25 mouse cellular contexts compared by ENCODE assay signal in genomic region chr10:87718491-87718890, GRCm38 (mm10).
A peak's percentile ranks its signal among the peaks of the same experiment; 100 is the strongest.
DNase-seq lines count a peak whose midpoint lies in the region; ATAC-seq and TF ChIP-seq lines count a peak whose summit lies in the region.
"Had no signal": no experiment of that assay in that cellular context is flagged by ENCODE, and none has a peak within 500 bp of the region (broad histone marks: within the 10 kb centered on the region; RNA-seq: fewer than 3 reads in every experiment).

No protein-coding gene starts in this region.

- no peak overlapping the region for H3K27ac ChIP-seq in liver, postnatal 0 days (ENCODE audit: low read depth)
- H3K27ac ChIP-seq in liver, embryonic 11.5 days (ENCODE audit: low read depth, low read length): no peak overlapping the region
- no peak overlapping the region for H3K27ac ChIP-seq in CH12.LX (ENCODE audit: insufficient read depth, low read depth)
- no peak overlapping the region for H3K27ac ChIP-seq in hindbrain, embryonic 12.5 days
- H3K27ac ChIP-seq: forebrain, embryonic 15.5 days; hindbrain, embryonic 14.5 days; kidney, embryonic 15.5 days; limb, embryonic 12.5 days; liver, embryonic 13.5 days; lung, embryonic 15.5 days; midbrain, embryonic 13.5 days had no signal

- no peak for TF ChIP-seq RAD21 in CH12.LX (IDR thresholded peaks at IDR 0.05; ENCODE audit: low read depth, low read length)

- H3K4me2 ChIP-seq in liver, postnatal 0 days (ENCODE audit: low read depth, low read length): no peak overlapping the region
- no peak overlapping the region for H3K4me2 ChIP-seq in liver, embryonic 11.5 days
- peak overlapping the region; percentile 4; the same call in 1 of the 2 replicates for H3K4me2 ChIP-seq in CH12.LX (ENCODE audit: insufficient read depth, low read depth, poor library complexity, severe bottlenecking)
- no peak overlapping the region for H3K4me2 ChIP-seq in hindbrain, embryonic 12.5 days (replicated peaks)
- H3K4me2 ChIP-seq: forebrain, embryonic 15.5 days; heart, embryonic 12.5 days; hindbrain, embryonic 14.5 days; kidney, embryonic 15.5 days; limb, embryonic 12.5 days; liver, embryonic 13.5 days; lung, embryonic 15.5 days; midbrain, embryonic 13.5 days had no signal

- no peak overlapping the region for H3K9ac ChIP-seq in liver, postnatal 0 days (replicated peaks)
- H3K9ac ChIP-seq in liver, embryonic 11.5 days (ENCODE audit: low read depth, low read length): no peak overlapping the region
- no peak overlapping the region for H3K9ac ChIP-seq in CH12.LX (ENCODE audit: insufficient read depth, low read depth)
- H3K9ac ChIP-seq in hindbrain, embryonic 12.5 days: no peak overlapping the region
- H3K9ac ChIP-seq: forebrain, embryonic 15.5 days; heart, embryonic 12.5 days; hindbrain, embryonic 14.5 days; kidney, embryonic 15.5 days; limb, embryonic 12.5 days; liver, embryonic 13.5 days; lung, embryonic 15.5 days; midbrain, embryonic 13.5 days had no signal

- no peak for TF ChIP-seq EP300 in liver, postnatal 0 days (IDR thresholded peaks at IDR 0.05; ENCODE audit: low read depth)
- TF ChIP-seq EP300 in CH12.LX (IDR thresholded peaks at IDR 0.05; ENCODE audit: low read length): no peak

- in situ Hi-C loops in CH12.LX (cut with MboI; ENCODE audit: low pct_ligation_motif_present, low pct_unique_long_range_greater_than_20kb, low sequenced_read_pairs): no loop called here

- H3K4me3 ChIP-seq in liver, postnatal 0 days (ENCODE audit: low read depth, low read length): no peak overlapping the region
- no peak overlapping the region for H3K4me3 ChIP-seq in liver, embryonic 11.5 days (ENCODE audit: low read depth, low read length)
- no peak overlapping the region for H3K4me3 ChIP-seq in CH12.LX (replicated peaks in 1 of 3; ENCODE audit: low read depth in 2 of 3, low read length in 2 of 3, poor library complexity in 1 of 3)
- no peak overlapping the region for H3K4me3 ChIP-seq in hindbrain, embryonic 12.5 days
- H3K4me3 ChIP-seq: forebrain, embryonic 15.5 days; heart, embryonic 12.5 days; kidney, embryonic 15.5 days; limb, embryonic 12.5 days; liver, embryonic 13.5 days; lung, embryonic 15.5 days; megakaryocyte, embryonic 14.5 days; midbrain, embryonic 13.5 days had no signal

- no peaks in the 10 kb centered on the region for H3K36me3 ChIP-seq in liver, postnatal 0 days (replicated peaks; ENCODE audit: insufficient read depth, low read length)
- no peaks in the 10 kb centered on the region for H3K36me3 ChIP-seq in liver, embryonic 11.5 days (ENCODE audit: control insufficient read depth, insufficient read depth, low read length)
- H3K36me3 ChIP-seq in CH12.LX (replicated peaks in 1 of 2; ENCODE audit: control insufficient read depth in 1 of 2, insufficient read depth in 1 of 2, low read length in 1 of 2): no peaks in the 10 kb centered on the region
- H3K36me3 ChIP-seq in hindbrain, embryonic 12.5 days: no peaks in the 10 kb centered on the region
- H3K36me3 ChIP-seq: forebrain, embryonic 15.5 days; heart, embryonic 12.5 days; kidney, embryonic 15.5 days; limb, embryonic 12.5 days; liver, embryonic 13.5 days; lung, embryonic 15.5 days; midbrain, embryonic 13.5 days had no signal

- peaks cover 9% of the 10 kb centered on the region for H3K4me1 ChIP-seq in liver, postnatal 0 days (ENCODE audit: insufficient read depth)
- no peaks in the 10 kb centered on the region for H3K4me1 ChIP-seq in liver, embryonic 11.5 days (replicated peaks; ENCODE audit: control insufficient read depth, insufficient read depth, low read length)
- H3K4me1 ChIP-seq in CH12.LX (ENCODE audit: control insufficient read depth in 1 of 2, insufficient read depth in 2 of 2): no peaks in the 10 kb centered on the region; a peak in 1 of 4 replicates
- no peaks in the 10 kb centered on the region for H3K4me1 ChIP-seq in hindbrain, embryonic 12.5 days
- H3K4me1 ChIP-seq: forebrain, embryonic 15.5 days; heart, embryonic 12.5 days; kidney, embryonic 15.5 days; limb, embryonic 12.5 days; liver, embryonic 13.5 days; megakaryocyte, embryonic 14.5 days; midbrain, embryonic 13.5 days had no signal

- peak; percentile 38; the same call in 1 of the 2 replicates for ATAC-seq in liver, postnatal 0 days
- ATAC-seq in liver, embryonic 11.5 days (replicated peaks; ENCODE audit: low FRiP score): no peak
- ATAC-seq in granulocyte monocyte progenitor cell, adult 5-6 weeks (replicated peaks; ENCODE audit: poor library complexity, severe bottlenecking): peak; percentile 46; the same call in 1 of the 2 replicates
- ATAC-seq in hindbrain, embryonic 12.5 days (ENCODE audit: low FRiP score): no peak
- ATAC-seq: forebrain, embryonic 15.5 days; intestine, postnatal 0 days; midbrain, embryonic 13.5 days had no signal

- no peak for TF ChIP-seq POLR2A in CH12.LX (IDR thresholded peaks at IDR 0.05; ENCODE audit: low read depth, low read length)

- dilution Hi-C loops in CH12.LX (cut with MboI; ENCODE audit: extremely low pct_ligation_motif_present, extremely low pct_unique_long_range_greater_than_20kb, low sequenced_read_pairs): no loop called here

- TF ChIP-seq CTCF in liver, postnatal 0 days (IDR thresholded peaks at IDR 0.05; ENCODE audit: low read depth): no peak
- no peak for TF ChIP-seq CTCF in CH12.LX (conservative IDR thresholded peaks at IDR 0.05 in 1 of 2, IDR thresholded peaks at IDR 0.05 in 1 of 2; ENCODE audit: low read depth in 2 of 2, low read length in 2 of 2)

- no peaks in the 10 kb centered on the region for H3K27me3 ChIP-seq in liver, postnatal 0 days (ENCODE audit: insufficient read depth, low read length)
- H3K27me3 ChIP-seq in liver, embryonic 11.5 days (replicated peaks; ENCODE audit: control insufficient read depth, insufficient read depth, low read length): no peaks in the 10 kb centered on the region
- H3K27me3 ChIP-seq in CH12.LX (replicated peaks): no peaks in the 10 kb centered on the region
- no peaks in the 10 kb centered on the region for H3K27me3 ChIP-seq in hindbrain, embryonic 12.5 days
- H3K27me3 ChIP-seq: forebrain, embryonic 15.5 days; heart, embryonic 12.5 days; kidney, embryonic 15.5 days; liver, embryonic 13.5 days; lung, embryonic 15.5 days; megakaryocyte, embryonic 14.5 days; midbrain, embryonic 13.5 days had no signal

- no peaks in the 10 kb centered on the region for H3K79me2 ChIP-seq in CH12.LX (replicated peaks; ENCODE audit: control insufficient read depth, extremely low read depth, insufficient read depth, poor library complexity, severe bottlenecking)

- 61% methylated on average over 7 of the region's 7 CpGs for WGBS in liver, postnatal 0 days (ENCODE audit: insufficient replicate concordance)
- 82% methylated on average over 7 of the region's 7 CpGs for WGBS in liver, embryonic 11.5 days
- WGBS in hindbrain, embryonic 12.5 days: 92% methylated on average over 7 of the region's 7 CpGs

- no peaks in the 10 kb centered on the region for H3K9me3 ChIP-seq in liver, postnatal 0 days (ENCODE audit: low read length)
- H3K9me3 ChIP-seq in liver, embryonic 11.5 days (ENCODE audit: control insufficient read depth, low read length): no peaks in the 10 kb centered on the region
- no peaks in the 10 kb centered on the region for H3K9me3 ChIP-seq in CH12.LX (replicated peaks; ENCODE audit: low read length)
- no peaks in the 10 kb centered on the region for H3K9me3 ChIP-seq in hindbrain, embryonic 12.5 days (replicated peaks)
- H3K9me3 ChIP-seq: forebrain, embryonic 15.5 days; heart, embryonic 12.5 days; kidney, embryonic 15.5 days; liver, embryonic 13.5 days; lung, embryonic 15.5 days; megakaryocyte, embryonic 14.5 days; midbrain, embryonic 13.5 days had no signal

- DNase-seq in gastrocnemius, adult 18-20 months (ENCODE audit: low spot score): peak; percentile 10
- no peak for DNase-seq in gastrocnemius, postnatal 4 days (ENCODE audit: low spot score in 2 of 2)
- no peak for DNase-seq in liver, postnatal 0 days
- no peak for DNase-seq in liver, embryonic 11.5 days (ENCODE audit: low spot score)
- DNase-seq in CH12.LX (ENCODE audit: extremely low read depth): no peak
- DNase-seq: cerebellum, adult 11 months; cerebellum, adult 9-10 months; cerebellum, postnatal 36 days; heart, adult 11 months; heart, postnatal 4 days; kidney, postnatal 25 days; liver, embryonic 13.5 days; right cerebral cortex, postnatal 14 days; thymus, postnatal 4 days had no signal

TF ChIP-seq in CH12.LX, 34 proteins besides CTCF, POLR2A, EP300 and RAD21:
- TF ChIP-seq HCFC1 (IDR thresholded peaks at IDR 0.05; ENCODE audit: low read depth, low read length): no peak
- TF ChIP-seq SIN3A (IDR thresholded peaks at IDR 0.05; ENCODE audit: low read length): no peak
- no peak for TF ChIP-seq KAT2A (IDR thresholded peaks at IDR 0.05; ENCODE audit: insufficient replicate concordance, low read length)
- TF ChIP-seq RCOR1 (conservative IDR thresholded peaks at IDR 0.05; ENCODE audit: low read depth, low read length): no peak
- no peak for TF ChIP-seq SMC3 (IDR thresholded peaks at IDR 0.05; ENCODE audit: low read depth, low read length)
- TF ChIP-seq CHD1 (IDR thresholded peaks at IDR 0.05; ENCODE audit: low read depth, low read length): no peak
- TF ChIP-seq GABPA (IDR thresholded peaks at IDR 0.05; ENCODE audit: insufficient replicate concordance, low read depth, low read length): no peak
- no peak for TF ChIP-seq USF2 (conservative IDR thresholded peaks at IDR 0.05; ENCODE audit: low read depth, low read length)
- no peak for TF ChIP-seq NRF1 (IDR thresholded peaks at IDR 0.05; ENCODE audit: low read depth, low read length)
- no peak for TF ChIP-seq ZNF384 (IDR thresholded peaks at IDR 0.05; ENCODE audit: low read depth, low read length)
- TF ChIP-seq MAX (IDR thresholded peaks at IDR 0.05; ENCODE audit: low read length): no peak
- TF ChIP-seq NELFE (IDR thresholded peaks at IDR 0.05; ENCODE audit: low read depth, low read length): no peak
- no peak for TF ChIP-seq ZKSCAN1 (IDR thresholded peaks at IDR 0.05; ENCODE audit: borderline replicate concordance, low read depth, low read length)
- no peak for TF ChIP-seq CHD2 (IDR thresholded peaks at IDR 0.05; ENCODE audit: low read length)

Comparison
In these comparisons a context has a peak if more than half of its experiments do, and no peak if none do; other contexts are left out.
1. ATAC-seq: peak in liver, postnatal 0 days (single experiment) and granulocyte monocyte progenitor cell, adult 5-6 weeks (single experiment); none in liver, embryonic 11.5 days (single experiment) and hindbrain, embryonic 12.5 days (single experiment).